Mouse (Mus musculus): ENCODE measurements around the gene Tfrc.

Tfrc gene

GRCm38 (mm10) chr16:32608712-32609400 is at the start of gene Tfrc:
TSS of gene Tfrc (plus strand) at chr16:32608920.
- peak; percentile 80 for DNase-seq (ENCODE audit: low spot score)

GRCm38 (mm10) chr16:32559493-32559892 is 49.2 kb upstream of the Tfrc start:
- no peak for DNase-seq (ENCODE audit: low spot score)

- no peak for DNase-seq (ENCODE audit: low spot score)
These were observed 45.5 kb upstream of the Tfrc start for GRCm38 (mm10) chr16:32563056-32563793.

- no peak for DNase-seq (ENCODE audit: low spot score)
These were observed 41.4 kb upstream of the Tfrc start for GRCm38 (mm10) chr16:32567282-32567681.

GRCm38 (mm10) chr16:32568401-32568800 is 40.3 kb upstream of the Tfrc start:
- DNase-seq (ENCODE audit: low spot score): no peak

GRCm38 (mm10) chr16:32570042-32570441 is 38.7 kb upstream of the Tfrc start:
- DNase-seq (ENCODE audit: low spot score): no peak

GRCm38 (mm10) chr16:32572528-32572927 is 36.2 kb upstream of the Tfrc start:
- DNase-seq (ENCODE audit: low spot score): no peak

GRCm38 (mm10) chr16:32586482-32586881 is 22.2 kb upstream of the Tfrc start:
- DNase-seq (ENCODE audit: low spot score): no peak

- no peak for DNase-seq (ENCODE audit: low spot score)
These were observed 20.2 kb upstream of the Tfrc start for GRCm38 (mm10) chr16:32588568-32588967.

GRCm38 (mm10) chr16:32591521-32591920 is 17.2 kb upstream of the Tfrc start:
- DNase-seq (ENCODE audit: low spot score): no peak

GRCm38 (mm10) chr16:32593283-32593805 is 15.4 kb upstream of the Tfrc start:
- no peak for DNase-seq (ENCODE audit: low spot score)

- DNase-seq (ENCODE audit: low spot score): no peak
These were observed 14.8 kb upstream of the Tfrc start for GRCm38 (mm10) chr16:32593916-32594315.

- no peak for DNase-seq (ENCODE audit: low spot score)
These were observed 14.0 kb upstream of the Tfrc start for GRCm38 (mm10) chr16:32594701-32595100.

- no peak for DNase-seq (ENCODE audit: low spot score)
These were observed 13.4 kb upstream of the Tfrc start for GRCm38 (mm10) chr16:32595142-32595855.

GRCm38 (mm10) chr16:32597909-32598381 is 10.8 kb upstream of the Tfrc start:
- no peak for DNase-seq (ENCODE audit: low spot score)

GRCm38 (mm10) chr16:32599151-32599550 is 9.6 kb upstream of the Tfrc start:
- DNase-seq (ENCODE audit: low spot score): no peak

- no peak for DNase-seq (ENCODE audit: low spot score)
These were observed 6.5 kb upstream of the Tfrc start for GRCm38 (mm10) chr16:32602193-32602685.

- DNase-seq (ENCODE audit: low spot score): no peak
These were observed 967 bp upstream of the Tfrc start for GRCm38 (mm10) chr16:32607562-32608343.

GRCm38 (mm10) chr16:32608344-32608711 is 392 bp upstream of the Tfrc start:
- DNase-seq (ENCODE audit: low spot score): no peak

GRCm38 (mm10) chr16:32609401-32609779 is 670 bp downstream of the Tfrc start:
- DNase-seq (ENCODE audit: low spot score): no peak

GRCm38 (mm10) chr16:32610460-32611255 is 1.9 kb downstream of the Tfrc start:
- no peak for DNase-seq (ENCODE audit: low spot score)

All from layer of hippocampus, adult 9-10 months (tissue).